Mouse (Mus musculus): Measurements from ENCODE around the gene Samt1. TPM values are rescaled to one million over a fixed set of nuclear protein-coding genes. Genes with fewer than 3 reads are reported as not detected.

Gene Samt1
- total RNA-seq (2023), result not detected

GRCm38 (mm10) chrX:154012540-154012939 is at the start of gene Samt1:
Samt1 (minus strand) TSS chrX:154012640.

GRCm38 (mm10) chrX:154054939-154055338 is 42.5 kb upstream of the Samt1 start, which contains the start of gene Gm10057:
Gm10057 (minus strand) TSS chrX:154055039.

GRCm38 (mm10) chrX:154033727-154034126 is 21.3 kb upstream of the Samt1 start, which contains the start of gene 4921511M17Rik:
4921511M17Rik (minus strand) TSS chrX:154033827.

Other genes starting within 250 kb of the Samt1 start
- 1 to 10 TPM in 1 of 2 experiments, not detected in 1; 1.5 TPM for gene Spin2c, start 180.4 kb downstream of the Samt1 start, total RNA-seq (2023)
- not detected for gene 4921511M17Rik, start 21.2 kb upstream of the Samt1 start, total RNA-seq (2023)
- not detected for gene Gm10057, start 42.4 kb upstream of the Samt1 start, total RNA-seq (2023)
- not detected for gene Gm15140, start 108.0 kb upstream of the Samt1 start, total RNA-seq (2023)

Measured in B cell, adult 67 days (primary cell).